Mouse (Mus musculus): ENCODE measurements at regions not wholly inside any gene's neighbourhood (a gene's known extent, or its start where the extent isn't known, plus 50 kb on each side); places are given as distances from the start of the nearest gene placed in this dataset.
A peak's percentile ranks its signal among the peaks of the same experiment; 100 is the strongest.

DNA sequence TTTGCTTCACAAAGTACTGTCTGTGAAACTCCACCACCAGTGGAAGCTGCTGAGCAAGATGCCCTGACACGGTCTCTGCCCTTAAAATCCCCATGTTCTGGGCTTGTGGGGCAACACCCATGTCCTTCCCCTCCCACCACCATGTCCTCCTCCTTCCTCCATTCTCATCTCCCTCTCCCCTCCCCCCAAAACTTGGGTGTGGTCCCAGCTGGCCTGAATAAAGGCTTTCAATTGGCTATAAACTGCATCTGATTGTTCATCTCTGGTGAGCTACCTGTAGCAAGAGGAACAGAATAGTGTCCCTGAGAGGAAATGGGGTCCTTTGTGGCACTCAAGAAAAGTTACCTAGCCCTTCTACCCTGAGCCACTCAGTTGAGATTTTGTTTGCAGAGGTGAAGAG, 91.8 kb downstream of the Slc16a9 start:
- Histone ChIP-seq H3K9me3 (ENCODE audit: control insufficient read depth, low read length) (0 out of 2 replicates have a peak, but pooled peaks cover 2% of the 10 kb centered on the region), H3K9ac (ENCODE audit: low read depth, low read length) (no peak overlapping the region), H3K4me3 (ENCODE audit: low read depth, low read length) (no peak overlapping the region), H3K36me3 (ENCODE audit: control insufficient read depth, insufficient read depth, low read length) (no peaks in the 10 kb centered on the region), H3K4me1 (replicated peaks; ENCODE audit: control insufficient read depth, insufficient read depth, low read length) (no peaks in the 10 kb centered on the region), H3K4me2 (replicated peaks; ENCODE audit: low read depth, low read length) (no peak overlapping the region), H3K27ac (ENCODE audit: low read depth, low read length) (no peak overlapping the region), H3K27me3 (ENCODE audit: control insufficient read depth, insufficient read depth, low read length) (no peaks in the 10 kb centered on the region)
- WGBS, result 89% methylated on average over 1 of the region's 1 CpGs
- DNase-seq (ENCODE audit: low spot score) (no peak), ATAC-seq (ENCODE audit: low FRiP score) (no peak)

DNA sequence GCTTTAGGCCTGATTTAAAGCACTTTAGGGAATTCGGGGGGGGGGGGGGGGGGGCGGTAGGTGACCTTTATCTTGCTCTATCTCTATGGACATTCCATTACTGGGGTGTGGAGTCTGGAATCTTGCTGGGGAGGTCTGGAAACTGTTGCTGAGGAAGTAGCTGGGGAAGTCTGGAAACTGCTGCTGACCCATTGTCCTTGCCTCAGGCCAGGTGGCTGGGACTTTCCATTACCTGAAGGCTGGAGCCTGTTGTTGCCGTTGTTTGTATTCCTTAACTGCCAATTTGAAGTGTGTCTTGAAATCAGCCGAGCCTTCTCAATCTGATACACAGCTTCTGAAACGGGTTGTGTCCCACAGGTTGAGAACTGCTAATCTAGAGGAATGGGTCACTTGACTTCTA, 80.9 kb upstream of the Fam13c start:
- no peaks in the 10 kb centered on the region for H3K9me3 ChIP-seq (ENCODE audit: control insufficient read depth, low read length)
- no peaks in the 10 kb centered on the region for H3K4me1 ChIP-seq (replicated peaks; ENCODE audit: control insufficient read depth, insufficient read depth, low read length)
- WGBS, result 88% methylated on average over 4 of the region's 5 CpGs
- H3K4me2 ChIP-seq (replicated peaks; ENCODE audit: low read depth, low read length), result no peak overlapping the region
- ATAC-seq (ENCODE audit: low FRiP score) (no peak), DNase-seq (ENCODE audit: low spot score) (no peak)
- H3K27ac ChIP-seq (ENCODE audit: low read depth, low read length), result no peak overlapping the region
- H3K9ac ChIP-seq (ENCODE audit: low read depth, low read length), result no peak overlapping the region
- no peaks in the 10 kb centered on the region for H3K27me3 ChIP-seq (ENCODE audit: control insufficient read depth, insufficient read depth, low read length)
- H3K4me3 ChIP-seq (ENCODE audit: low read depth, low read length), result no peak overlapping the region
- no peaks in the 10 kb centered on the region for H3K36me3 ChIP-seq (ENCODE audit: control insufficient read depth, insufficient read depth, low read length)

DNA sequence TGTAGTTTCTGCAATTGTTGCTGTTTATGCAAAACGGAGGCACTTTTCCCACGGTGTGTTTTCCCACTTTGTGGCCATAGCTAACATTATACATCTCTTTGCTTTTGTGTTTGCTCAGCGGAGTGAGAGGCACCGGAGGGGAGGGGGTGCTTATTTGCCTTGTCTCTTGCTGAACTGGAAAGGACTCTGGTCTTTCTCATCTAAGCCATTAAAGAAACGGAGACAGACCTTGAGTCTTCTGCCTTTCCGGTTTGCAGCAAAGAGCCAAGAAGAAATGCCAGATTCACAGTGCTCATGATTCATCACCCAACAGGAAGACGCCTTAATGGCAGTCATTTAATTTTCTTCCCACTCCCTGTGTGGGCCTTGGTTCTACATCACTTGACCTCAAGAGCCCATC, 80.4 kb upstream of the Fam13c start:
- 81% methylated on average over 7 of the region's 7 CpGs for WGBS
- no peaks in the 10 kb centered on the region for H3K36me3 ChIP-seq (ENCODE audit: control insufficient read depth, insufficient read depth, low read length)
- no peaks in the 10 kb centered on the region for H3K27me3 ChIP-seq (ENCODE audit: control insufficient read depth, insufficient read depth, low read length)
- no peak overlapping the region for H3K27ac ChIP-seq (ENCODE audit: low read depth, low read length)
- no peak overlapping the region for H3K4me2 ChIP-seq (replicated peaks; ENCODE audit: low read depth, low read length)
- no peaks in the 10 kb centered on the region for H3K9me3 ChIP-seq (ENCODE audit: control insufficient read depth, low read length)
- no peaks in the 10 kb centered on the region for H3K4me1 ChIP-seq (replicated peaks; ENCODE audit: control insufficient read depth, insufficient read depth, low read length)
- H3K9ac ChIP-seq (ENCODE audit: low read depth, low read length), result no peak overlapping the region
- DNase-seq (ENCODE audit: low spot score), result peak; percentile 15
- no peak for ATAC-seq (ENCODE audit: low FRiP score)
- no peak overlapping the region for H3K4me3 ChIP-seq (ENCODE audit: low read depth, low read length)

DNA sequence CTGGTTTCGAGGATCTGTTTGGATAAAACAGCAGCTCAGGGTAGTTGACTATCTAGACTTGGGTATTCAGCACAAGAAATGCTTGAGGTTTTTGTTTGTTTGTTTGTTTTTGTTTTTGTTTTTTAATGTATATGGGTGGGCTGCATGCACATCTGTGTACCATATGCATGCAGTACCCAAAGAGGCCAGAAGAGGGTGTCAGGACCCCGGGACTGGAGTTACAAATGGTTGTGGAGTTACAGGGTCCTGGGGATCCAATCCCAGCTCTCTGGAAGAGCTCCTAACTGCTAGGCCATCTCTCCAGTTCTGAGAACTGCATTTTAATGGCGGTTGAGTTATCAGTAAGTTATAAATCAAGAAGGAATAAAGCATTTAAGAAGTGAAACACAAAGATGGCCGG, 77.2 kb upstream of the Fam13c start:
- WGBS, result 82% methylated on average over 4 of the region's 4 CpGs
- no peak overlapping the region for H3K9ac ChIP-seq (ENCODE audit: low read depth, low read length)
- no peaks in the 10 kb centered on the region for H3K36me3 ChIP-seq (ENCODE audit: control insufficient read depth, insufficient read depth, low read length)
- no peak overlapping the region for H3K4me2 ChIP-seq (replicated peaks; ENCODE audit: low read depth, low read length)
- no peak for ATAC-seq (ENCODE audit: low FRiP score)
- H3K27ac ChIP-seq (ENCODE audit: low read depth, low read length), result no peak overlapping the region
- H3K4me3 ChIP-seq (ENCODE audit: low read depth, low read length), result no peak overlapping the region
- H3K4me1 ChIP-seq (replicated peaks; ENCODE audit: control insufficient read depth, insufficient read depth, low read length), result no peaks in the 10 kb centered on the region
- H3K27me3 ChIP-seq (ENCODE audit: control insufficient read depth, insufficient read depth, low read length), result no peaks in the 10 kb centered on the region
- peak; percentile 59 for DNase-seq (ENCODE audit: low spot score)
- no peaks in the 10 kb centered on the region for H3K9me3 ChIP-seq (ENCODE audit: control insufficient read depth, low read length)

DNA sequence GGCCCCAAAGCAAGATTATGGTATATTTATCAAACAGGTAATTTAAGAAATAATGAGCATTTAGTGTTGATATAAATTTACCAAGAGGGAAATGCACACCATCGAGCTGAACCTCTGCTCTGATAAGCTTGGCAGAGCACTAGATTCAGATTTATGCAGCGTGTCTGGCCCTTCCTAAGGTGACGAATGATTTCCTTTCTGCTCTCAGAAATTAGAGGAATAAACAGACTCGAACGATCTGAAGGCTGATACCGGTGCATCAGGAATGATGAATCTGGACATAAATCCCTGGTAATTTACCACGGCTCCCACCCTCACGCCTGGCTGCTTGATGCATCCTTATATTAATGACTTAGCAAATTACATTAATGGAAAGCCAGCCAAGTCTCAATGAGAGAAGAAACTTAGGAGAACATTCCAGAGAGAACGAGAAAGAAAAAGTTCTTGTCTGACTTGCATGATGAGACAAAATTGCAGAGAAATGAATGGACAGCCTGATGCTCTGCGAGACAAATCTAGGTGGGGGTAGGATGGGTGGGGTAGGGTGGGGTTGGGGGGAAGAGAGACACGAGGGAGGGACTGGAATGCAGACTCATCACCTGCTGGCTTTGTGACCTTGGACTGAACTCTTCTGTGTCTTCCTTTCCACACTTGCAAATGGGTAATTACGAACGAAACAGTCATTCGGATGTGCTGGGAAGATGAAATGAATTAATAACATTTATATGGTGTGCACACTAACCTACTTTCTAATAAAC, 75.9 kb upstream of the Fam13c start:
- no peak overlapping the region for H3K9ac ChIP-seq (ENCODE audit: low read depth, low read length)
- 73% methylated on average over 14 of the region's 14 CpGs for WGBS
- H3K27me3 ChIP-seq (ENCODE audit: control insufficient read depth, insufficient read depth, low read length), result no peaks in the 10 kb centered on the region
- no peaks in the 10 kb centered on the region for H3K9me3 ChIP-seq (ENCODE audit: control insufficient read depth, low read length)
- H3K36me3 ChIP-seq (ENCODE audit: control insufficient read depth, insufficient read depth, low read length), result no peaks in the 10 kb centered on the region
- DNase-seq (ENCODE audit: low spot score), result no peak
- no peak overlapping the region for H3K4me2 ChIP-seq (replicated peaks; ENCODE audit: low read depth, low read length)
- no peaks in the 10 kb centered on the region for H3K4me1 ChIP-seq (replicated peaks; ENCODE audit: control insufficient read depth, insufficient read depth, low read length)
- H3K4me3 ChIP-seq (ENCODE audit: low read depth, low read length), result no peak overlapping the region
- ATAC-seq (ENCODE audit: low FRiP score), result no peak
- no peak overlapping the region for H3K27ac ChIP-seq (ENCODE audit: low read depth, low read length)

DNA sequence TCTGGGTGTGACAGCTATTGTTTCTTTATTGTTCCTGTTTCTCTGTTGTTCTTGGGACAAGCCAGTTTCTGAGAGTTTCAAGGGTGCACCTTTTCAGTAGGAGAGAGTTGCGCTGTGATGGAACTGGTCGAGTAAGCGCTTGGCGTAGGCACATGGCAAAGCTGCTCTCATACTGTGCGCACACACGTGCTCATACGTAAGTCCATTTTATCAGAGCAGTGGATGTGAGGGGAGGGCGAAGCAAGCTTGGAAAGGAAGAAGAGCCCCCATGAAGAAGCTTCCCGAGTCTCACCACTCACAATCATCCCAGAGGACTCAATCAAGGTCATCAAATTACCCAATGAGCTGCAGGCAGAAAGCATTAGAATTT, 75.3 kb upstream of the Fam13c start:
- 91% methylated on average over 9 of the region's 9 CpGs for WGBS
- H3K9me3 ChIP-seq (ENCODE audit: control insufficient read depth, low read length), result no peaks in the 10 kb centered on the region
- H3K4me3 ChIP-seq (ENCODE audit: low read depth, low read length), result no peak overlapping the region
- no peak overlapping the region for H3K9ac ChIP-seq (ENCODE audit: low read depth, low read length)
- ATAC-seq (ENCODE audit: low FRiP score), result no peak
- H3K4me1 ChIP-seq (replicated peaks; ENCODE audit: control insufficient read depth, insufficient read depth, low read length), result no peaks in the 10 kb centered on the region
- no peaks in the 10 kb centered on the region for H3K36me3 ChIP-seq (ENCODE audit: control insufficient read depth, insufficient read depth, low read length)
- no peaks in the 10 kb centered on the region for H3K27me3 ChIP-seq (ENCODE audit: control insufficient read depth, insufficient read depth, low read length)
- no peak overlapping the region for H3K27ac ChIP-seq (ENCODE audit: low read depth, low read length)
- no peak overlapping the region for H3K4me2 ChIP-seq (replicated peaks; ENCODE audit: low read depth, low read length)
- no peak for DNase-seq (ENCODE audit: low spot score)

DNA sequence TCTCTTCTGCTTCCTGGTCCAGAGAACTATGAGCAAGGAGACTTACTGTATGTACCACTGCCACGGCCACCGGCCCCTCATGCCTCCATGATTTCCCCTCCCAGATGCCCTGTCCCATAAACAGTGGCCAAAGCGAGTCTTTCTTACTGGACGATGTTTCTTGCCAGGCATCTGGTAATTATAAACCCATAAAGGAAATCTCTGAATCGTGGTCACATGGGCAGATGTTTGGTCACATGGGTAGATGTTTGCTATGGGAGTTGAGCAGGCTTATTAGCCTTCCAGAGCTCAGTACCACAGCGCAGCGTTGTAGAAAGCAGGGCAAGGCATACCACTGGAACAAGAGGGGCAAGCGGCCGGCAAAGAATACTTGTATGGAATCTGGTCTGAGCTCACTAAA, 74.8 kb upstream of the Fam13c start:
- Histone ChIP-seq H3K9ac (ENCODE audit: low read depth, low read length) (no peak overlapping the region), H3K27me3 (ENCODE audit: control insufficient read depth, insufficient read depth, low read length) (no peaks in the 10 kb centered on the region), H3K9me3 (ENCODE audit: control insufficient read depth, low read length) (no peaks in the 10 kb centered on the region), H3K4me2 (replicated peaks; ENCODE audit: low read depth, low read length) (no peak overlapping the region), H3K4me1 (replicated peaks; ENCODE audit: control insufficient read depth, insufficient read depth, low read length) (no peaks in the 10 kb centered on the region), H3K27ac (ENCODE audit: low read depth, low read length) (no peak overlapping the region), H3K36me3 (ENCODE audit: control insufficient read depth, insufficient read depth, low read length) (no peaks in the 10 kb centered on the region), H3K4me3 (ENCODE audit: low read depth, low read length) (no peak overlapping the region)
- DNase-seq (ENCODE audit: low spot score) (no peak), ATAC-seq (ENCODE audit: low FRiP score) (no peak)
- 95% methylated on average over 9 of the region's 9 CpGs for WGBS

DNA sequence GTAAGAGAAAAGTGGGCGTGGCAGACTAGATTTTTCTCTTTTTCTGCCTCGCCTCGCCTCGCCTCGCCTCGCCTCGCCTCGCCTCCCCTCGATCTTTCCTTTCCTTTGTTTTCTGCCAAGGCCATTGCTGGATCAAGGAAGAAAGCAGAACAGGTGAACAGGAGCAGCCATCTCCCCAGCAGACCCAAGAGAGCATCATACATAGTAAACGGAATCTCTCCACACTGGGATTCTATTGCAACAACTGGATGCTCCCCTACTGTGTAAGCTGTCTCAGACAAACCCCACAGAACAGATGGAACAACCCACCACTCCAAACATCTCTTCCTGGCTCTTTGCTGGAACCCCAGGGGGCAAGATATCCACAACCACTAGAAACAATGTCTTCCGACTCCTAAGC, 72.4 kb upstream of the Fam13c start:
- H3K9ac ChIP-seq (ENCODE audit: low read depth, low read length), result no peak overlapping the region
- no peak overlapping the region for H3K27ac ChIP-seq (ENCODE audit: low read depth, low read length)
- H3K4me3 ChIP-seq (ENCODE audit: low read depth, low read length), result no peak overlapping the region
- H3K27me3 ChIP-seq (ENCODE audit: control insufficient read depth, insufficient read depth, low read length), result no peaks in the 10 kb centered on the region
- H3K9me3 ChIP-seq (ENCODE audit: control insufficient read depth, low read length), result no peaks in the 10 kb centered on the region
- H3K4me2 ChIP-seq (replicated peaks; ENCODE audit: low read depth, low read length), result no peak overlapping the region
- DNase-seq (ENCODE audit: low spot score) (no peak), ATAC-seq (ENCODE audit: low FRiP score) (no peak)
- H3K4me1 ChIP-seq (replicated peaks; ENCODE audit: control insufficient read depth, insufficient read depth, low read length), result no peaks in the 10 kb centered on the region
- no peaks in the 10 kb centered on the region for H3K36me3 ChIP-seq (ENCODE audit: control insufficient read depth, insufficient read depth, low read length)
- WGBS, result 74% methylated on average over 11 of the region's 11 CpGs

DNA sequence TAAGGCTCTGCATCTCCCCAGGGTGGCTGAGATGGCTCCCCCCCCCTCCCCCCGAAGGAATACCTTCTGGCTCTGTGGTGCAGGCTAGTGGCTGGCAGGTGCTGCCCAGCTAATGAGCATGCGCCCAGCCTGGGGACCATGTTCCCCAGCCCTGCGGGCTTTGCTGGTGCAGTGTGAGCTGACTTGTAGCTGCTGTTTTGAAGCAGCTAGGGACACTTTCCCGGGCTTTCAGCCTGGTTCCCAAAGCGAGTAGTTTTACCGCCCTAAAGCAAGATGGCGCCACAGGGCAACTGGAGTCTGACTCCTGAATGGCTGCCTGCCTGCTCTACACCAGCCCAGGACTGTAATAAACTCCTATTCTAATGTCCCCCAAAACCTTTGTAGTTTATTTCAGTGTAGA, 71.6 kb upstream of the Fam13c start:
- DNase-seq (ENCODE audit: low spot score), result peak; percentile 64
- no peaks in the 10 kb centered on the region for H3K27me3 ChIP-seq (ENCODE audit: control insufficient read depth, insufficient read depth, low read length)
- H3K4me1 ChIP-seq (replicated peaks; ENCODE audit: control insufficient read depth, insufficient read depth, low read length), result no peaks in the 10 kb centered on the region
- H3K36me3 ChIP-seq (ENCODE audit: control insufficient read depth, insufficient read depth, low read length), result no peaks in the 10 kb centered on the region
- H3K4me2 ChIP-seq (replicated peaks; ENCODE audit: low read depth, low read length), result no peak overlapping the region
- no peak overlapping the region for H3K27ac ChIP-seq (ENCODE audit: low read depth, low read length)
- 28% methylated on average over 7 of the region's 7 CpGs for WGBS
- no peaks in the 10 kb centered on the region for H3K9me3 ChIP-seq (ENCODE audit: control insufficient read depth, low read length)
- no peak overlapping the region for H3K9ac ChIP-seq (ENCODE audit: low read depth, low read length)
- no peak overlapping the region for H3K4me3 ChIP-seq (ENCODE audit: low read depth, low read length)
- ATAC-seq (ENCODE audit: low FRiP score), result peak; percentile 53

Measured in hindbrain, embryonic 11.5 days (tissue).